Mouse (Mus musculus) thymus, postnatal 0 days (tissue): ENCODE measurements around the gene Zdhhc23. TPM values are rescaled to one million over a fixed set of nuclear protein-coding genes. Genes with fewer than 3 reads are reported as not detected.
A peak's percentile ranks its signal among the peaks of the same experiment; 100 is the strongest.

Experiments
- DNase-seq: peaks from one replicate; pipeline ENCODE4 v3.0.0-alpha.2; 2015; ENCODE audit warnings: low spot score
- polyA plus RNA-seq: library from polyadenylated mRNA; unstranded; fragments of >200 nt; fragmentation: Nextera tagmentation; extraction: Ambion mirVana; gene quantifications from 2 replicates; pipeline ENCODE4 v1.2.1, GENCODE M21; 2015

Zdhhc23 gene
- polyA plus RNA-seq, 1 experiment from 2014 or later, result 2.8 TPM

DNA sequence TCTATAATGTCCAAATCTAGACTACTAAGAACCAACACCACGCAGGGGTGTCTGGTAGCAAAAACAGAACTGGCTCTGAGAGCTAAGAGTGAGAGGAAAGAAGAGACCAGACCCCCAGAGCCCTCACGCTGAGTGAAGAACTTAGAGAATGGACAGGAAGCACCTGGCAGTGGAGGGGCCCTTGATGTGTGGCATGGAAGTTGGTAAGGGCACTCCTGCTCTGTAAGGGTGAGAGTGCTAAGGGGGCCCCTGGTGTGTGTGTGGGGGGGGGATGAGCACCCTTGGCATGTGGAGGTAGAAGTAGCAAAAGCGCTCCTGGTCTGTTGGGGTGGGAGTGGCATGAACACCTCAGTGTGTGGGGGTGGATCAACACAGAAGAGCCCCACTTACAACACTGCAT is 9.2 kb downstream of the Zdhhc23 start:
- peak; percentile 77 for DNase-seq

DNA sequence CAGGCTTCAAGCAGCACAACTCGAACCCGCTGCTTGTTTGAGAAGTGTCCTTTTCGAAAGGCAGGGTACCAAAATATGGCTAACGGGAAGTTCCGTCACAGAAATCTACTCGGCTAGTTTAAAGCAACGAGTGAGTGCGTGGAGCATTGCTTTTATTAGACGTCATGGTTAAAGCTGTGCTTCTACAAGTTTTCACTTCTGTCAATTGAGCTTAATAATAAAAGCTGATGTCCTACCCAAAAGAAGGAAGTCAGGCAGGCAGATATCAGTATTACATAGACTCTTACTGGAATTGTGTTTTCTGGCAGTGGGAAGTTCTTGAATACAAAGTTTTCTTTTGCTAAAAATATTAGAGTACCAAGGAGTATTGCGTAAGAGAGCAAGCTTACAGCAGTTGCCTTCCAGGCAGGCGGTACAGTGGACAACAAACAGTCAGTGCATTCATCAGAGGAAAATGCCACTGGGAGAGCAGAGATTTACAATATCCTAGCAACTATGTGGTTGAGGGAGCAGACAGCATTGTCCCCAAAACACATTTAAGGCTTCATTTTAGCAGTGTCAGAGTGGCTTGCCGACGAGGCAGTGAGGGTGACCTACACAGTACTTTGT is 13.7 kb downstream of the Zdhhc23 start:
- DNase-seq, result no peak

DNA sequence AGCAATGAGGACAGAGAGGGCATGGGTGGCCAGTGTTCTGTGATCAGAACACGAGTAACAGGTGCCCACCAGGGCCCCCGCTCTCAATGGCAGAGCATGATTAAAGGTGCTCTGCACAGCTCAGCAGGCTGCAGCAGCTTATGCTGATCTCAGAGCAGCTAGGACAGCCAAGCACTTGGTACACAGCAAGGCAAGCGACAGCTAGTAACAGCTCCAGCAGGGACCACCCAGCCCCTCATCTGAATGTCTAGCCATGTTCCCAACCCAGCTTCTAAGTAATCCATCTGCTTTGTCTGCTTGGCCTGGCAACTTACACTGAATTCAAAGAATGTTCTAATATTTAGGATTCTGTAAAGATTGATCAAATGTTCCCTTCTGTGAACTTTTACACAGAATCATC is 15.8 kb downstream of the Zdhhc23 start:
- DNase-seq, result no peak

DNA sequence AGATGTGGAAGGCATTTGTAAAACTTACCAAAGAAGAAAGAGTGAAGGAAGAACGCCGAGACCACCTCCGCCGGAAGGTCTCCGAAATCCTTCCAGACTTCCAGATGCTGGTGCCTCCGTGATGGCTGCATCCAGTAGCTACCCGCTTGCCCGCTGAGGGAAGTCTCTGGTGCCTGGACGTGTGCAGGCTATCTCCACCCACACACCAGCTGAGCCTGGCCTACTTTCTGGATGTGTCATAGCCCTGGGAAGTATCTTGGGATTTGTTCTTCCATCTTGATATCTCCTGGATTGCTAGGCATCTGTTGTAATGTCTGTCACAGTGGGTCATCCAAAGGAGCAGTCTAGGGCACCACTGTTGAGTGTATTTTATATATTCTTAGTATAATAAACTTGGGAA is 16.3 kb downstream of the Zdhhc23 start:
- DNase-seq, result no peak

DNA sequence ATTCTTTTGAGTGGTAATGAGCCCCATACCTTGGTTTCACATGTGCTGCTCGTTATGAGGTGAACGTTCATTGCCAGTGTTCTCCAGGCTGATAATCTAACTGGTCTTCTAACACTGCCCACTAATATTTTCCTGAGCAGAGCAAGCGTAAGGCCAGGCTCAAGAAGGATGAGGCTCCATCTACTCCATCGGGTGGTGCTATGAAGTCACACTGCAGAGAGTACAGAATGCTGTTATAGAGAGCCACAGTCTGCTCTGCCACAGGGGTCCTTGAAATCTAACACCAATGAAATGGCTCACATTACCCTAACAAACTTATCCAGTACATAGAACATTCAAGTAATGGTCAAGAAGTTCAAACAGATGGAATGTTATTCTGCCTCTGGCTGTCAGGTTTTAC is 21.6 kb downstream of the Zdhhc23 start:
- no peak for DNase-seq

DNA sequence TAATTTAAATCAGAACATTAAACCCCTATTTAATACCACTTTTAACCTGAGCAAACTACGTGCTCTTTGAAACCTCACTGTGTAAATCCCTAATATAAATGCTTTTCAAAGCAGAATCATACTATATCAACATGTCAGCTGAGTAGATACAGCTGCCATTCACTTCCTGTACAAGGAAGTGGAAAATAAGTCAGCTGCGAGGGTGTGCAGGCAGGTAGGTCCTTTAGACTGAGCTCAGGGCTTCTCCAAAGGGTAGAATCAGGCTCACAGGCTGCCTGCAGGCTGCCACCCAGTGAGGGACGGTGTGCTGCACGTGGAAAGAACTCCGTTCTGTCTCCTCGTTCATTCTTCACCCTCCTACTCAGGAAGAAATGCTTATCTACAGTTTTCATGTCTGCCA is 24.7 kb downstream of the Zdhhc23 start:
- DNase-seq, result peak; percentile 62

DNA sequence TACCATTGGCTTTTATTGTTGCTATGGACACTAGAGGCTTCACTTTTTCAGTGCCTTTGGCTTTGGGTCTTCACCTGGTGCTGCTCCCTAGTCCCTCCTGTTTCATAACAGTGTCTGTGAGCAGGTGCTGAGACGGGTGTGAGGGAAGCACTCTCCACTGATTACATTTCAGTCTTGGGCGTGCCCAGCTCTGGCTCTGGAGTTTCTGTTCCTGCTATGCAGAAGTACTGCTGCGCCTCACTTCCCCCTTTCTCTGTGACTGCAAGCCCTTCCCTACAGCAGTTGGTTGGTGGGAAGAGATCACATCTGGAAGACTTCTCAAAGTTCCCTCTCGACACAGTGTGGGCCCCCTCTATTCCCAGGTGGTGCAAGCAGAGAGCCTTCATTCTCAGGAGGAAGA is 28.0 kb downstream of the Zdhhc23 start:
- DNase-seq, result no peak

DNA sequence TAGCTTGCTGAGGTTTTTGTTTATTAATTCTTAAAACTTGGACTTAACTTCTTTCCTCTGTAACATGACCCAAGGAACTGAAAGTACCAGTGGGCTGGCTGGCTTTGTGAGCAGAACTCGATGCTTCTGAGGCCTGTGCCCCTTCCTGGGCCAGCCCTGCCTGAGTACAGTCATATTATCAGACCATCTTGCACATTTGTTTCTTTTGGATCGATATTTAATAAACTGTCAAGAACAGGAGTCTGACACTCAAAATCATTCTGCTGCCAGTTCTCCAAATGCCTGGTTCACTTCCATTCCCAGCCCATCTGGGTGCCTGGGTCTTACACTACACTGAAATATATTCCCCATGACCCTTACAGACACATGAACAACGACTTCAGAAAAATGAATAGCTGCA is 33.7 kb downstream of the Zdhhc23 start:
- DNase-seq, result no peak

DNA sequence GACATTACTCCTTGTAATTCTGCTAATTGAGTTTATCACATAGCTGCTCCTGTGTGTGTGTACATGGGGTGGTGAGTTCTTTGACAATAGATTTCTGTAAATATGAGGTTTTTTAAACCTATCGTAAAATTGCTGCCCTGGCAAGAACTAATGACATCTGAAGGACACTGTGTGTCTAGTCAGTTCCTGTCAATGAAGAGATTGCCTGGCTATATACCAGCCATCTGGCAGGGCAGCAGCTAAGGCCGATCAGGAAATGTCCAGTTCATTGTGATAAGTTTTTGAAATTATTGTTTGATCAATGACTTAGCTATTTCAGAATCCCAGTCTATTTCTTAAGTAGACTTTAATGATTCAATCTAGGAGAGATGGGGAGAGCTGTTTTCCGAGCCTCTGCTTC is 34.2 kb downstream of the Zdhhc23 start:
- no peak for DNase-seq

DNA sequence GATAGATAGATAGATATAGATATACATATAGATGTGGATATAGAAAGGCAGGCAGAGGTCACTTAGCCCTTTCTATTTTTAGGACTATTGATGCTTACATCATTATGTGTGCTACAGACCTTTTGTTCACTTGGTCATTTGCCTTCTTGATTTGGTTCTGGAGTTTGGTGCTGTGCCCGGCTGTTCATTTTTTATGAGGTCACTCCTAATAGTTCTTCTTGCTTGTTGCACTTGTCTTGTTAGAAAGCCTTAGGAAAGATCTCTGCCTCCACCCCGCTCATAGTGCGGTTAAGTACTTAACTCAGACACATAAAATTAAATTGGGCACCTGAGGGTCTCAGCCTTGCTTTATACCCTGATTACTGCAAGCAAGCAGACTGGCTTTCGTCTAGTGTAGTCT is 38.7 kb downstream of the Zdhhc23 start:
- DNase-seq, result no peak

DNA sequence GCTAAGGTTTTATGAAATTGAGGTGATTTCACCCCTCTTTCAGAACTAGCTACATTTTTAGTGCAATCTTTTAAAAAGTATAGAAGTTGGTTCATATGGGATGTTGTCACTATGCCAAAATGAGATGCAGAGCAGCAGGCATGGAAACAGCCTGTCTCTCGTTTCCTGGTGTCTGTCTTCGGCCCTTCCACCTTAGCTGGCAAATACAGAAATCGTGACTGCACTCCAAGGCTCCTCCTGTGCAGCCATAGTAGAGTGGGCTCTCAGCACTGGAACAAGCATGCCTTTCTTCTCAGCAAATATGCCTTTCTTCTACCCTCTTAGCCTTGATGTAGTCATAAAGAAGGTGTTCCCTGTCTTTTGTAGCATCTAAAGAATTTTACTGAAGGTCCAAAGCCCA is 43.7 kb downstream of the Zdhhc23 start:
- DNase-seq, result no peak

DNA sequence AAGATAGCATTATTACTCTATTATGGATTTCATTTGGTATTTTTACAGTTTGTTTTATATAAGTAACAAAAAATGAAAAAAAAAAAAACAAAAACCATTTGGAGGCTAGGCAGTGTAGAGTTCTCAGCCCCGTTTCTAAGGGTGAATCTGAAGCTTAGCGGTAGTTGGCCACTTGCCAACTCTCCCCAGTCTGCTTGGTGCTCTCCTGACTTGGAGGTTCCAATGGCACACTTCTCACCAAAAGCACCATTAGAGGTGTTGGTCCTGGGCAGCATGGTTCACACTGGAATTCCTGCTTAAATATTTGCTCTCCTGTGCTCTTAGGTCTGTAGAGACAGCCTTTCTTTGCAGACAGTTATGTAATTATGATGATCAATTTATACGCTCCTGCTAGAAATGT is 44.2 kb downstream of the Zdhhc23 start:
- DNase-seq, result no peak

DNA sequence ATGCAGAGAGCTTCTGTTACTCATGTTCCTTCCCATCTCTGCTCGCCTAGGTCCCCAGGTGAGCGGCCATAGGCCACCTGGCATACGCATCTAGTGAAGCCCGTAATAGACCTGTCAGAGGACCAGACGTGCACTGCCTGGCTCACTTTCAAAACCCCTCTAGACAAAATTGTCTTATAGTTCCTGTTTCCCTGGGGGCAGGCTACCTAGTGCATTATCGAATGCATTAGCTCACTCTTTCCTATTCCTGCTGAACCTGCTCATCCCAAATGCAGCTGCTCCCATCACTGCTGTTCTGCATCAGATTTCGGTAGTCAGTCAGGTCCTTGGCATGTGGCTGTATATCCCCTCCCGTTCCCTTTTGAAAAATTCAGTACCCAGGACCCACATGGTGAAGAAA is 44.7 kb downstream of the Zdhhc23 start:
- DNase-seq, result no peak

DNA sequence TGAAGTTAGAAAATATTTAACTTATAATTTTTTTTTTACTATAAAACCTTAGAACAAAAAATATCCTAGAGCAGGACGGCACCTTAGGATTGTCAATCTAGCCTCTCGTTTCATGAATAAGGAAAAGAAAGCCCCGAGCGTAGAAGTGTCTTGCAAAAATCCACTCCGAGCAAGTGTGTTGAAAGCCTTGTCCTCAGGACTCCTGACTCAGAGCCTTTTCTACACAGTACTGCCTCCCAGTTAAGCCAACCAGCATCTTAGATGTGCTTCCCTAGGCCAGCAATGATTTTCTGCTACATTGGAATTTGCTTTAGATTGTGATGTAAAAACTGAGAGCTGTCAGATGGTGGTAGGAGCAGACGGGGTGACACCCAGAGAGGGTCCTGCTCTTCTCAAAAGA is 46.5 kb downstream of the Zdhhc23 start:
- DNase-seq, result no peak

DNA sequence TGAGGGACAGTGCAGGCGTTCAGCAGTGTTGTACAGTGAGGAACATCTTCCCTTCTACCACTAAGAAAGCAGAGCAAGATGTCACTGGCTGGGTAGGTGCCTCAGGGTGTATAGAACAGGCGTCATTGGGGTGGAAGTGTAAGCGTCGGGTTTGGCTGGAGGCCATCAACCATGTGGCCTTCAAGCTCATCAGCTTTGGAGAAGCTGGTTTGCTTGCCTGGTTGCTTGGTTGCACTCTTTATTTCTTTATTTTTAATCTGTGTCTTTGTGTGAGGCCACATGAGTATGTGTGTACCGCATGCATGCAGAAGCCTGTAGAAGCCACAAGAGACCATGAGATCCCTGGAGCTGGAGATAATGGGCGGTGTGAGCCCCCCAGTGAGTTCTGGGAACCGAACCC is 47.3 kb downstream of the Zdhhc23 start:
- DNase-seq, result no peak

DNA sequence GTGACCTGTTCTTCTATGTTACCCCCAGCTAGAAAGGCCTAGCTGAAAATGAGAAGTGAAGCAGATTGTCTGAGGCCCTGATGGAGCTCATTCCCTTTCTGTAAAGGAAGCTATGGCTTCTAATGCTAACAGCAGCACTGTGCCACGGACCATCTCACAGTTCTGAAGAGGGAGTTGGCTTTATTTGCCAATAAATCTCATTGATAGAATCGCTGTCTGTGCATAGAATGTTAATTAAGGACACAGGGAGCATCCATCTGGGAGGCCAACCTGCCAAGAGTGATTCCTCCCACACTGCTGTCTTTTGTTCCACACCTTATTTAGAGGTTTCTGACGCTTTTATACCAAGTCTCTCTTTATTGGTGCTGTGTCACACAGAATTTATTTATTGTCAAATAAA is 48.1 kb downstream of the Zdhhc23 start:
- DNase-seq, result no peak

DNA sequence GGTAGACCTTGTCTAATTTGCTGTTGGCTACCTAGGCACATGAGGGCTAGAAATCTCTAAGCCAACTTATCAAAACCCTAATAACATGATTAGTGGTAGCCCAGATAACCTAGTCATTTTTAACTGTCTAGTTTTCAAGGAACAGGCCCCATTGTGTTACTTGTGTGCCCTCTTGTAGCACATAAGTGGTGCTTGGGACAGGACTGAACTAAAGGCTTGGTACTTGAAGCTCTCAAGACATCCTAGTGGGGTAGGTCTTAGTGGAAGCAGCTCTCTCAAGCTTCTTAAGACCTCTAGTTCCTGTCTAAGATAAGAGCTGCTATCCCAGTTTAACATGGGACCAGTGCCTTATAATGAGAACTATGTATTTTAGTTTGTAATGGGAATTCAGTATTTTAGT is 49.0 kb downstream of the Zdhhc23 start:
- no peak for DNase-seq

DNA sequence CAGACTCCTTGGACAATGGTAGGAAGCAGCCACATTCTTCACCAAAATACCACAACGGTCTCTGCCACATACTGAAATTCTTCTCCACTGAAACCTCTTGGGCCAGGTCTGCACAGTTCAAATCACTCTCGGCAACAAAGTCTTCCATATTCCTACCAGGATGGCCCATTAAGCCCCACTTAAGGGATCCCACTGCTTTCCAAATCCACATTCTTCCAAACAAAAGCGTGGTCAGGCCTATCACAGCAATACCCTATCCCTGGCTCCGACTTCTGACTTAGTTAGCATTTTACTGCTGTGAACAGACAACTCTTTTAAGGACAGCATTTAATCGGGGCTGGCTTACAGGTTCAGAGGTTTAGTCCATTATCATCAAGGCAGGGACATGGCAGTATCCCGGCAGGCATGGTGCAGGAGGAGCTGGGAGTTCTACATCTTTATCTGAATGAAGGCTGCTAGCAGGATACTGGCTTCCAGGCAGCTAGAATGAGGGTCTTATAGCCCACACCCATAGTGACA is 53.2 kb downstream of the Zdhhc23 start, which contains the start of gene Qtrt2:
TSS of gene Qtrt2 (minus strand) at position 469 of the 519 bp plus-strand sequence.
- DNase-seq, result no peak

DNA sequence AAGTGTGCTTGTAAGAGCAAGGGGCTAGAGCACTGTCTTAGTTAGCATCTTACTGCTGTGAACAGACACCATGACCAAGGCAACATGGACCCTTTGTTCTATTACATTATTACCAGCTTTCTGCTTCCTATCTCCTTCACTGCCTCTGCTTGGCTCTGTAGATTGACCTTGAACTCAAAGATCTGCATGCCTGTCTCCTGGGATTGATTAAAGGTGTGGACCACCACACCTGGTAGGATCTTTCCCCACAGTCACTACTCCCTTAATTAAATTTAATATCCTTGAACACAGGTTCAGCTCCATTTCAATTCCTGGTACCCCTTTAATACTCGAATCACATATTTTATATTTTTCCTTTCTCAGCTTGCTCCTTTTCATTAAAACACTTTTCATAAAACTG is 53.7 kb downstream of the Zdhhc23 start:
- no peak for DNase-seq

DNA sequence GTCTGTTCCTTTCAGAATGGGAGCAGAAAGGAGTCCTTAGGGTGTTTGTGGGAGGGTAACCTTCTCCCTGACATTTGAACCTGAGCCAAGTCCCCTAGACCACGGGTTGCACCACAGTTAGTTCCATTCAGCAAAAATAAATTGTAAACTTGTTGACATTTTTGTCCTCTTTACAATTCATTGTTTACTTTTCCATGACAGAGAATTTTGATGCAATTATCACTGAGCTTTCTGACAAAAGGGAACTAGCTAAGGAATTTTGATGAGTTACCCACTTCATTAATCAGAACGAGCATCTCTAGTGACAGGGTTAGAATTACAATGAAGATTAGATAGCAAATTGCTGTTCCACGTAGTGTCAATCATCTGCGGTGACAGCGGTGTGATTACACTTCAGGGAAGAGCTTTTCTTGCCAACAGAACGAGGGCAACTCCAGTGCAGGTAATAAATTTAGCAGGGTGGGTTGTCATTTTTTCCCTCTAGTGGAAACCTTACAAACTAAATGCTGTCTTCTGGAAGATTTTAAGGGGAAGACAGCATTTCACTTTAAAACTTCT is 54.5 kb downstream of the Zdhhc23 start:
- no peak for DNase-seq

DNA sequence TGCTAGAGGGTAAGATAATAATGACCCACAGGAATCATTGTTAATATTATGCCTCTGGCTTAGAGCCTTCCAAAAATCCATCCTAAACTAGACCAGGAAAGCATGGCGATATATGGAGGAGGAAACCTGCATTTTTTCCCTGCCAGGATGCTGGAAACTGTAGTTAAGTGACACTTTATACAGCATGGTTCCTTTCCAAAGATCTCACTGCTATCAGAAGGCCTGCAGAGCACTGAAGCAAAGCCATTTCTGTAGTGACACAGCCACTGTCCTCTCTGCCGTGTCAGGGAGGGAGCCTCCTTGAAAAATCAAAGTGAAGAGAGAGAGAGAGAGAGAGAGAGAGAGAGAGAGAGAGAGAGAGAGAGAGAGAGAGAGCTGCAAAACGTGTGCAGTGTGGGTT is 57.0 kb downstream of the Zdhhc23 start:
- DNase-seq, result no peak

DNA sequence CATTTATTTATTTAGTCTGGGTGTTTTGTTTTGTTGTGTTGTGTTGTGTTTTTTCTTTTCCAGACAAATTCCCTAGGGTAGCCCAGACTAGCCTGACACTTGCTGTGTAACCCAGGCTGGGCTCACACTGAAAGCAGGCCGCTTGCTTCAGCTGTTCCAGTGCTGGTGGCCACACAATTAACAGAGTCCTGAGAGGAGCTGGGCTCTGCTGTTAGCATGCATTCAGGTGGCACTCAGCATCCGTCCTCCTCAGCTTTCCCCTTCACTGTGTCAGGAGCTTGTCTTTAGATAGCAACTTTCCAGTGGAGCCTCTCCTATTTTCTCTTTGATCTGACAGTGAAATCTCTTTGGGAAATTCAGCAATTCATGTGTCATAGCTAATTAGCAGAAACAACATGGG is 57.6 kb downstream of the Zdhhc23 start:
- no peak for DNase-seq

DNA sequence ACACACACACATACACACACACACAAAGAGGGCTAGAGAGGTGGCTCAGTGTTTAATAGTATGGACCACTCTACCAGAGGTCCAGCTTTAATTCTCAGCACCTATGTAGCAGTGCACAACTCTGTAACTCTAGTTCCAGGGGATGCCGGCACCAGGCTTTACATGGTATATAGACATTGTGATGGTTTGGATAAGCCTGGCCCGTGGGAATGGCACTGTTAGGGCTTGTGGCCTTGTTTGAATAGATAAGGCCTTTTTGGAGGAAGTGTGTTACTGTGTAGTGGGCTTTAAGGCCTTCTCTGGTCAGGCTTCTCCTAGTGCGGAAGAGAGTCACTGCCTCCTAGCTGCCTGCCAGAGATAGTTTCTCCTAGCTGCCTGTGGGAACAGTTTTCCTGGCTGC is 60.7 kb downstream of the Zdhhc23 start:
- DNase-seq, result no peak
